Mouse (Mus musculus) 3T3-L1 (cell line): ENCODE measurements around the gene Rpl13.

ENCODE experiments used
- DNase-seq: peaks from one replicate; pipeline ENCODE4 v3.0.0-alpha.2; 2015; ENCODE audit warnings: low read depth, low spot score

The Rpl13 gene

DNA sequence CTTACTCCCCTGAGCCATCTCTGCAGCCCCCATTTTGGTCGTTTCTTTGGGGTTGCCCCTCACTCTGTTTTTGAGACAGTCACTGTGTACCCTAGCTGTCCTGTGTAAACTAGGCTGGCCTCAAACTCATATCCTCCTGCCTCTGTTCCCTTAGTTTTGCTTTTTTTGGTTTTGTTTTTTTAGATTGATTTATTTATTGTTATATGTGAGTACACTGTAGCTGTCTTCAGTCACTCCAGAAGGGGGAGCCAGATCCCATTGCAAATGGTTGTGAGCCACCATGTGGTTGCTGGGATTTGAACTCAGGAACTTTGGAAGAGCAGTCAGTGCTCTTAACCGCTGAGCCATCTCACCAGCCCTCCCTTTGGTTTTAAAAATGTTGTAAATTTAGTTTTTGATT, 4.4 kb downstream of the Rpl13 start:
- peak; percentile 72 for DNase-seq

GRCm38 (mm10) chr8:123108010-123108409, 5.9 kb downstream of the Rpl13 start:
- peak; percentile 25 for DNase-seq

DNA sequence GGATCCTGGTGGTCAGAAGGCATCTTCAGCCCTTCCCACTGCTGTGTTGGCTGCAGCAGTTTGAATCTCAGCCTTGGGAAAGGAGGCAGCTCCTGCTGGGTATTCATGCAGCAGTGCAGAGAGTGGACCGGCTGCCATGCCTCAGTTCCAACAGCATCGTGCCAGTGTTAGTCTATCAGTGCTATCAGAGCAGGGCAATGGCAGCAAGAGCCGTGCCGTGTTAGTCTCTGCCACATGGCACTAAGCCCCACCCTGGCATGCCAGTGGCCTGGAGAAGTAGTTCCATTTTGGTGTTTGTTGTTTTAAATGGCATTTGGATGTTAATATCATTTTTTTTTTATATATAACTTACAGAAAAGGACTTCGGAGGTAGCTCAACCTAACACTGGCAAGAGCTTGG, 6.8 kb downstream of the Rpl13 start:
- DNase-seq = no peak

- DNase-seq = peak; percentile 64
Measured at GRCm38 (mm10) chr8:123110649-123111048, 8.5 kb downstream of the Rpl13 start.

DNA sequence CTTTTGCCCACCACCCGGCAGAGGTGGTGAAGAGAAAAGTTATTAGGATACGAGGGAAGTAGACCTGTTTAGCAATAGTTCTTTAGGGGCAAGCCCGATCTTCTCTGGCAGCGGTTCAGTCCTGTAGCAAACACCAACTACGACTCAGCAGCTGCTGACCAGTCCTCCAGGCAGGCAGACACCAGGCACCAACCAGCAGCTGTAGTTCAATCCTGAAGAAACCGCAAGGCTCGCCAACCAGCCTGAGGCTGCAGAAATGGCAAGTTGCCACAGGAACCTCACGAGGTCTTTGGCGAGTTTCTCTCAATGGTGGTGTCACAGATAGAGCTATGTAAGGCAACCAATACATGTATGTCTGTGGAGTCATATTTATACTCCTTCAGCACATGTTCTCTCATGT, 10.7 kb downstream of the Rpl13 start:
- DNase-seq = peak; percentile 81

DNA sequence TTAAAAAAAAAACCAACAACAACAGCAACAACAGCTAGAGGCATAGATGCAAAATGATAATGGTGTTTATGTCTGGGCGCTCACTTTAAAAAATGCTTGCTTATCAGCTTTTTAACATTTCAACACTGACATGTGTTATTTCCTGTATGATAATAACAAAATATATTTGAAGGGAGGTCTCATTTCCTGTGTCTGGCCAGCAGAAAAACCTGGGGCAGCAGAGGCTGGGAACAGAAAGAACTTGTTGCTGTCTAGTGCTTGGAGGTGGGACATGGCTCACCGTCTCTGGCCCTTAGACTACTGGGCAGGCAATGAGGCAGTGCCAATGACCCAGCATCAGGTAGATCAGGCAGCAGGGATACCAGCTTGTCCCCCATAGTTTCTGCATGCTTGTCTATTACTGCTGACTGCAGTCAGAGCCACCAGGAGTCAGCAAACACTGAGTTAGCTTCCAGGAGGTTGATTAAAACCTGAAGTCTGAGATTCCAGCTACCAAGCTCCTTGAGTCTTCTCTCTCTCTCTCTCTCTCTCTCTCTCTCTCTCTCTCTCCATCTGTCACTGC, 11.8 kb downstream of the Rpl13 start:
- DNase-seq = peak; percentile 55

DNA sequence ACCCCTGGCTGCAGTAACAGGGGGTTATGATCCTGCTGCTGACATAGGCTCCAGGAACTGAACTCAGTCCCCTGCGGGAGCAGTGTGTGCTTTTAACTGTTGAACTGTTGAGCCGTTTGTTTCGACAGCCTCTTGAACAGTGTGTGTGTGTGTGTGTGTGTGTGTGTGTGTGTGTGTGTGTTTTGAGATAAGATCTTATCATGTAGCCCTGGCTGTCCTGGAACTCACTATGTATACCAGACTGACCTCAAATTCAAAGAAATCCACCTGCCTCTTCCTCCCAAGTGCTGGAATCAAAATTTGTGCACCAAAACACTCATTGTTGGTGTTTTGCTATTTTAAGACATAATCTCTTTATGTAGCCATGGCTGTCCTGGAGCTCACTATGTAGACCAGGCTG, 12.5 kb downstream of the Rpl13 start:
- no peak for DNase-seq

- no peak for DNase-seq
Measured at GRCm38 (mm10) chr8:123117127-123117731, 15.1 kb downstream of the Rpl13 start, which contains the start of gene Cpne7. Gene Cpne7 (plus strand): TSS chr8:123117374.

GRCm38 (mm10) chr8:123117744-123118143, 15.6 kb downstream of the Rpl13 start:
- DNase-seq = no peak

DNA sequence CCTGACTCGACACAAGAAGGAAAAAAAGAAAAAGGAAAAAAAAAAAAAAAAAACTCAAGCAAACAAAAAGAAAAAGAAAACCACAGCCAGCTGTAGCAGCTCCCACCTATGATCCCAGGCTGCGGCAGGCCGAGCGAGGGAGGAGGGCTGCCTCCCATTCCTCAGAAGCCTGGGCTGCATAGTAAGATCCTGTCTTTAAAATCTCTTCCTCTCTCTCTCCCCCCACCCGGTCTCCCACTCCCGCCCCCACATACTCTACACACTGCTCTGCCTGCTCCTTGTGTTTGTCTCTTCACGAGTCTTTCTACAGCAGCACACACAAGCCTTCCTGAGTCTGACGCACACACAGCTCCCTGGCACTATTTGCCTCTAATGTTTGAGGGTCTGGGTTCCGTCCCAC, 19.9 kb downstream of the Rpl13 start:
- DNase-seq = no peak

DNA sequence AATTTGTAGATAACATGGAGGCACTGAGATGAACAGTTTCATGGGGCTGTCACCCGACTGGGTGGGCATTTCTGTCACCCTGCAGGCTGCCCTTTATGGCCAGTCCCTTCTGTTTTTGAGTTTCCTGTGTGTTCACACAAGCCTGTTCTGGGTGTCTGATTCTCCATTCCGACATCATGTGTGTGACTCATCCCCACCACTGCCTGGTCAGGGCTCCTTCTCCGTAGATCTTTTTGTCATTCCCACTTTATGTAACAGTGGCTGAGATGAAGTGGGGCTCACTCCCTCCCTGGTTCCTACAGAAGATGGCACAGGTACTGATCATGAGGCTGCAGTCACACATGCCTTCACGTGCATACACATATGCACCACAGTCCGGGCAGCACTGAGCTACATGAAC, 20.5 kb downstream of the Rpl13 start:
- DNase-seq = peak; percentile 46

- DNase-seq = no peak
Measured at GRCm38 (mm10) chr8:123126193-123126816, 24.2 kb downstream of the Rpl13 start.

GRCm38 (mm10) chr8:123131041-123131440, 28.9 kb downstream of the Rpl13 start:
- DNase-seq = no peak

DNA sequence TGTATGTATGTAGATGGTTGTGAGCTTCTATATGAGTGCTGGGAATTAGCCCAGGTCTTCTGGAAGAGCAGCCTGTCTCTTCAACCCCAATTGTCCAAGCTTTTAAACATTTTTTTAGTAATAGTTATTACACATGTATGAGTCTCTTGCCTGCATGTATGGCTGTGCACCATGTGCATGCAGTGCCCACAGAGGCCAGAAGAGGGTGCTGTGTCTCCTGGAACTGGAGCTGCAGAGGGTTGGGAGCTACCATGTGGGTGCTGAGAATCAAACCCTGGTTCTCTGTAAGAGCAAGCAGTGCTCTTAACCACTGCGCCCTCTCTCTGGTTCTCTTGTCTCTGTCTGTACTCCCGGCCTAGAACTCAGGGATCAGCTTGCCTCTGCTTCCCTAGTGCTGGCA, 30.8 kb downstream of the Rpl13 start:
- DNase-seq = no peak

- no peak for DNase-seq
Measured at GRCm38 (mm10) chr8:123134149-123134713, 32.1 kb downstream of the Rpl13 start.

- peak; percentile 50 for DNase-seq
Measured at GRCm38 (mm10) chr8:123135406-123135805, 33.3 kb downstream of the Rpl13 start.

DNA sequence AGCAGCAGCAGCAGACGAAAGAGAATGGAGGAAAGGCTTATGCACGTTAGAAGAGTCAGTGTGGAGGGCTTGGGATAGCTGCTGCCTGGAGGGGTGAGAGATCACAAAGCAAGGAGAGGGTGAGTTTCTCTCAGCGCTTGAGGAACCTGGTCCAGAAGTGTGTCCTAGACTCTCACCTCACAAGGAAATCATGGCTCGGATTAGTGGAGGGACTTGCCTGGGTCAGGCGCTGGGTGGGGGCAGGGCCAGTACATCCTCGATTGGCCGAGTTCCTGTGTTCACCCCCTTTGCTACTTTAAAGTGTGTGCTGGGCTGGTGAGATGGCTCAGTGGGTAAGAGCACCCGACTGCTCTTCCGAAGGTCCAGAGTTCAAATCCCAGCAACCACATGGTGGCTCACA, 33.7 kb downstream of the Rpl13 start:
- DNase-seq = no peak

- DNase-seq = no peak
Measured at GRCm38 (mm10) chr8:123136287-123136686, 34.1 kb downstream of the Rpl13 start.

- DNase-seq = peak; percentile 88
Measured at GRCm38 (mm10) chr8:123137645-123138077, 35.5 kb downstream of the Rpl13 start.

DNA sequence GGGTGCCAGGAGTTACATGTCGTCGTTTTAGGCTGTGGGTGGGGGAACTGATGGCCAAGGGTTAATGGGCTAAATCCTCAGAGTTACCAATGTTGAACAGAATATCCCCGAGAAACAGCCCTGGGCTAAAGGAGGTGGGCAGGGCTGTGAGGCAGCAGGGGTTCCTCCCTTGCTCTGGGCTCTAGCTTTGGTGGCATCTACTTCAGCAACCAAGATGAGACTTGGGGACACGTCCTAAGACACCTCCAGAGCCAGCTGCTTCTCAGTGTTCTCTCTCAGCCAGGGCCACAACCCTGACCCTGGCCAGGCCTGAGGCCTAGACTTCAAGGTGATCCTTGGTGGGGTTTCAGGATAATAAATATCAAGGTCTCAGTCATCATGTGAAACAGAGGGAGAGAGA, 36.6 kb downstream of the Rpl13 start:
- no peak for DNase-seq

DNA sequence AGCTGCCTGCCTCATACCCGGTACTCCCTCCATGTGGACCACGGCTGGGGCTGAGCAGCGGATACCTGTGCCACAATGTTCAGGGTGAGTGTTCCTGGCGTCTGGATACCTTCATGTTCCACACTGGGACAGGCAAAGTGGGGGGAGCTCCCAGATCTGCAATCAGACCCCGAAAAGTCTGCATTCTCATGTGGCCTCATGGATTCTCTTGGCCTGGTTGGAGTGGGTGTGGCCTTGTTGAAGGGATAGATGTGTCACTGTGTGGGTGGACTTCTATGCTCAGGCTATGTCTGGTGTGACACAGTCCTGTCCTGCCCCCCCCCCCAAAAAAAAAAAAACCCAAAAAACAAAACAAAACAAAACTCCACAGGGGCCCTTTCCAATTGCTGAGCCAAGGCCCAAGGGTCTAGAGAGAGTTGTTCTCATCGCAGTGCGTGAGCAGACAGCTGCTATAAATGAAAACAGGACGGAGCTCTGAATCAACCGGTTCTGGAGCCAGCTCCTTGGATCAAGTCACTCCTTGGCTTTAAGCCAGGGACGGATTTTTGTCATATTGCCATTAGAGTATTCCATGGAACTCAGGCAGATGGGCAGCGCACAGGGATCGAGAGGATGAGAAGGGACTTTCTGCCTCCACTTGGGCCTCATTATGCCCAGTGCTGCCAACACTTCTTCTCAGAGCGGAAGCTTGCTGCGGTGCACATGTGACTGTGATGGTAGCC, 39.8 kb downstream of the Rpl13 start:
- peak; percentile 98 for DNase-seq

GRCm38 (mm10) chr8:123145279-123145678, 43.1 kb downstream of the Rpl13 start:
- DNase-seq = peak; percentile 77
